Mouse (Mus musculus) fibroblast of lung, adult 2 months (primary cell): ENCODE measurements at regions not wholly inside any gene's neighbourhood (a gene's known extent, or its start where the extent isn't known, plus 50 kb on each side); places are given as distances from the start of the nearest gene placed in this dataset.

Source experiments
- DNase-seq: peaks from one replicate; pipeline ENCODE4 v3.0.0-alpha.2; 2011; ENCODE audit warnings: low read depth

DNA sequence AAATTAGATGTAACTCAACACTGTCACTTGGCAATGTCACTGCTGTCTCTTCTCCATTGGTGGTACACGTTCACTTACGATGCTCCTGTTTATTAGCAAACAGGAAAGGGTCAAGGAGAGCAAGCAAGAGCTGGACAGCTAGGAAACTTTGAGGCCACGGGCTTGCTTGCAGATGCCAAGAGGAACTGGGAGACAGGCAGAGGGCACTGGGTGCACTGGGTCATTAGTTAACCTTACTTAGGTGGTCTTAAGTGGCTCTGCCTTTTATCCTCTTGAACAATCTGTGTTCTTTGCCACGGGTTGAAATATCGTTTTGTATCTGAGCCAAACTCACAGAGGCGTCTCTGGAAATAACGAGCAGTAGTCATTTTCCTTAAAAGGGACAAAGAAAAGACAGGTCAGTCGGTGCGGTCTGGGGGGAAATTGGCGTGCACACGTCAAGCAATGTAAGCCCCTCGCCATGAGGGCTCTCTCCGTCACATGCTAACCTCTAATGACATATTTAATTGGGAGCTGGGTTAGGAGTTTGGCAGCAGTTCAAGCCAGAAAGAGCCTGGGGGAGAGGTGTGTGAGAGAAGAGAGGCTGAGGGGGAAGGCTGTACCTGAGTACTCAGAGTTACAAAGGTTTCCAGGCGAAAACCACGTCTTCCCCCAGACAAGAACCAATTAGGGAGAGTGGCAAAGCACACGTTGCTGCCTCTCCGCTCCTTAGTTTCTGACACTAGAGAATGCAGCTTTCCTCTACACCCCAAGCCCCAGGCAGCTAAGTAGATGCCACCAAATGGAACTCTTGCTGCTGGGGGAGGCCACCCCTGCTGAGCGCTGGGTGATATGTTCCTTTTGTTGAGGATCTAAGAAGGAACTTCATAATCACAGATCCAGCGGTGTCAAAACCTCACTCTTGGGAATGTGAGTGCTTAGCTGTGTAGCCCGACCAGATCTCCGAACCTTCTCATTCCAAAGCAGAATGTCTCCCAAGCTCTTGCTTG is 140.0 kb upstream of the Tut7 start:
- no peak for DNase-seq

DNA sequence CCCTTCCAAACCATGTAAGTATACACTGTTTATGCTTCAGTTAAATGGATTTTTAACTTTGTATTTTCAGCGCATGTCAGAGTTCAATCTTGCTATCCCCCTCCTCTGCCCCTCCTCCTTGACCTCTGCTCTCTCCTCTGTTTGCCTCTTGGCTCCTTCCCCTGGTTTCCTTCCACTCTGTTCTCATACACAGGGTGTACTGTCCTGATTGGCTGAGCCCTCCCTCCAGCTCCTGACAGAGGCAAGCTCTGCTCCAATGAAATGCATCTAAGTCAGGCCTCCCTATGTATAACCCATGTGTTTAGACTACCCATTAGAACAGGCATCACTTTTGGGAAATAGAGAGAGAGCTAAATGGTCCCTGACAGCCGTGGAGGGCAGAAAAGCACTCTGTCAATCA is 133.5 kb upstream of the Tut7 start:
- no peak for DNase-seq

DNA sequence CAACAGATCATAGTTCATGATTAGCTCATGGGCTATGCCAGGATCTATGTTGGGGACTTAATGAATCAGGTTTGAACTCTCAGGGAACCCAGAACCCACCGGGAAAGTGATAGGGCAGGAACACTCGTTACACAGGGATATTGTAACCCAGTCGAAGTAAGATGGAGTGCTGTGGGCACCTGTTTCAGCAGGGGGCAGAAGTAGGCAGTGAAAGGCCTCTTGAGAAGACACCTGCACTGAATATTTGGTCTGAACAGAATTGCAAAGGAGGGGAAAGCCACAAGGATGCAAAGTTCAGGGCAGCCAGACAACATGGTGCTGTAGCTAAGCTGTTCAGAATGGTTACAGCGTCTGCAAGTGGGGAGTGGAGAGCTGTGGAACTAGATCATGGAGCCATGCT is 129.9 kb upstream of the Tut7 start:
- DNase-seq: no peak

DNA sequence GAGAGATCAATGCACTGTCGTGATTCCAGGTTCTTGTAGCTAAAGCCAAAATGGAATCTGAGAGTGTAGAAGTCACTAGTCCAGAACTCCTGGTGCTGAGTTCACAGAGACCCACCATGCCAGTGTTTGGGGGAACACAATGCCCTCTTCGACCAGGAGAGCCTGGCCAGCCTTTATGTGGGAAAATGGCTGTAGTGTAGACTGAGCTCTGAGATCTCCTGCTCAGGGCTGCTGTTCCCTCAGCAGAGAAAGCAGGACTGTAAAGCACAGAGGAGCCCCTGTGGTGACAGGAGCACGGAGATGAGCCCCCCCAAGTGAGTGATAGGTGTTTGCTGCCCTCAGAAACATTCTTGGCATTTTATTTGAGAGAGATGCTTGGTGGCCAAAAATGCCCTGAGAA is 129.2 kb upstream of the Tut7 start:
- DNase-seq: no peak

DNA sequence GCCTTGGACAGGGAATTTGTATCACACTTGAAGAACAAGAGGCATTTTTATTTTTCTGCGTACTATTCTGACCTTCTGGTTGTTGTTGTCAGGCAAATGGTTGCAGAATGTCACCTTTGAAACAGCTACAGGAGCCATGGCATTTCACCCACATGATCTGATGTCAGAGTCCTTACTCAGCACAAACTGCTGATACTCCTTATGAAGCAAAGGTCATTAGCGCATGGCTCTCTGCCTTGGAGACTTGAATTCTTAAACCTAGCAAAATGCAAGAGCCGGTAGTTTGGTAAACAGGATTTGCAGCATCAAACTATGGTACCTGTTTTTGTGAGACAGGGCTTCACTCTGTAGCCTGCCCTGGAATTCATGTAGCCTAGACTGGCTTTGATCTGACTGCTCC is 127.3 kb upstream of the Tut7 start:
- DNase-seq: no peak

GRCm38 (mm10) chr13:59949471-59949870 is 126.5 kb upstream of the Tut7 start:
- DNase-seq: no peak

DNA sequence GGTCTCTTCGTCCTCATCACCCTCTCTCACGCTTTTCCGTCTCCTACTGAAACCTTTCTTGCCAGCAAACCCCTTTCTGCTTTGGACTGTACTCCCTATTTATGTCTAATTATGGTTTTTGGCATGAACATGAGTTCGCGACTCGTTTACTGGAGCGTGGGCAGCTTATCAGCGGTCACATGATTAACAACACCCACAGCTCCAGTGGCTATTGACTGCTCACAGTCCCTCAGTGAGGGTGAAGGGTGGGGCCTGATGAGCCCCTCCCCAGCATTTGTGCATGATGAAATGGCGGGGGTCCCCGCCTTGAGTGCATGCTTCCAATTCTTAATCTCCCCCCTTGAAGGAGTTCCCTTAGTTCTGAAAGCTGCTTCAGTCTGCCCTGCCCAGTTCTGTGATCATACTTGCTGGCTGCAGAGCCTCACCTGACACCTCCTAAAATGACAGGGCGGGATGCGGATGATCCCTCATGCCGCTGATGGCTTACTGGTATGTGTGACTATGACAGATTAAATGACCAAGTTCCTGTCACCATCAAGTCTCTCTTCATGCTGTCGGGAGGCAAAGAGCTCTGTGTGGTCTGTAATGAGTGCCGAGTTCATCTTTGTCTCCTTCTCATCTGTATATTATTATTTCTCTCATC is 125.7 kb upstream of the Tut7 start:
- no peak for DNase-seq

- no peak for DNase-seq
Measured at GRCm38 (mm10) chr13:59947461-59947860, 124.5 kb upstream of the Tut7 start.

DNA sequence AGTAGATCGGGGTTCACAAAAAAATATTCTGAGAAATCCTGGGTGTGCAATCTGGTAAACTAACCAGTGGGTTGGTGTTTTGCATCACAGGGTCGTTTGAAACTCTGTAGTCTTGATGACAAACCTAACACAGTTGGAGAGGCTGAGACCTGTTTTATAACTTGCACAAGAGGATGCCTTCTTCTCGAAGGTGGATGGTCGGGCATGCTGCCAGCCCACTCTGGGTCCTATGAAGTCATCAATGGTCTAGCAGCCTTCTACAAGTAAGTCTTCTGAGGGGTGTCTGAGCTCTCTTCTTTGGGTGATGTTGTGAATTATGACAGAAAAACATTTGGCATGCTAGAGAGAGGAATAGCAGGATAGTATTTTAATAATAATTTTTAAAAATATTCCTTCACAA is 123.6 kb upstream of the Tut7 start:
- no peak for DNase-seq

- DNase-seq: no peak
Measured at GRCm38 (mm10) chr13:59945631-59946030, 122.7 kb upstream of the Tut7 start.

- DNase-seq: no peak
Measured at GRCm38 (mm10) chr13:59943602-59944140, 120.7 kb upstream of the Tut7 start.

- no peak for DNase-seq
Measured at GRCm38 (mm10) chr13:59943020-59943419, 120.1 kb upstream of the Tut7 start.

GRCm38 (mm10) chr13:59941519-59941918 is 118.6 kb upstream of the Tut7 start:
- no peak for DNase-seq

DNA sequence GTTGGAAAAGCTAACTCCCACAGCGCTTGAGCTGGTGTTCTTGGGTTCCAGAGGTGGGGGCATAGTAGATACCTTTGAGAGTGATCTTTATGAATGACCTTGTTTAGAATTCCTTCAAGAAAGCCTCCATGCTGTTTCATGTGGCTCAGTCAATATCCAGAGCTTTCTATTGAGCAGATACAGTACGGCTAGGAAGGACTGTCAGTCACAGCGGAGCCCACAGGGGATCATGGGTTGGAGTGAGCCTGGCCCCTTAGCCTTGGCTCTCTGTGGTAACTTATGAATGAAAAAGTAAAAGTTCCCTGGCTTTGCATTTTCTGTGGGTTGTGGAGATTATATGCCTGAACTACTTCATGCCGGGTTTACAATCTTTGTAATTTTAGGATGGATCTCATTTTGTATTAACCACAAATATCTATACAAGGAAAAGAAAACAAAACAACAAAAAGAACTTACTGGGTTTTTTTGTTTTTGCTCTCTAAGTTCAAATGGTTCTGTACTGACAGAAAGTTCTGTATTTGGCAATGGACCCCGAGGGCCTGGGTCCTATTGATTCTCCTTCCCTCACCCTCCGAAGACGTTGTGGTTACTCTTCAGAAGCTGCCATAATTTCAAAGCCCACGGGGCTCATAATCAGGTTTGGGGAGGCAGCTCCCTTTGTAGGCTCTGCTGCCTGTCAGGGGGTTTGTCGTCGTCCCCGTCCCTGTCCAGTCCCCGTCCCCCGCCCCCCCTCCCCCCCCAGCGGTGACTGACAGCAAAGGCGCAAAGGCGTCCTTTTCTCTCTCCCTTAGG is 117.7 kb upstream of the Tut7 start:
- DNase-seq: no peak

GRCm38 (mm10) chr13:59939886-59940285 is 116.9 kb upstream of the Tut7 start:
- no peak for DNase-seq

DNA sequence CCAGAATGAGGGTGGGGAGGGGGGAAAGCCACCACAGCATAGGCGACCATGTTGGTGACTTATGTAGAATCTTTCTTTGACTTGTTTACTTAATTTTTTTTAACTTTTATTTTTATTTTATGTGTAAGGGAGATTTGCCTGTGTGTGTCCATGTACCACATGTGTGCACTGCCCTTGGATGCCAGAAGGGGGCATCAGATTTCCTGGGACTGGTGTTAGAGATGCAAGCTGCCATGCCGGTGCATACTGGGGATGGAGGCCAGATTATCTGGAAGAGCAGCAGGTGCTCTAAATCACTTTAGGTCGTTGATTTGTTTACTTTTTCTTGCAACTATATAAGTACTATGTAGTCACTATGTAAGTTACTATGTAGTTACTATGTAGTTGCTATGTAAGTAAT is 114.2 kb upstream of the Tut7 start:
- DNase-seq: no peak

- peak; percentile 32 for DNase-seq
Measured at GRCm38 (mm10) chr13:59934556-59934955, 111.6 kb upstream of the Tut7 start.

GRCm38 (mm10) chr13:59934093-59934492 is 111.1 kb upstream of the Tut7 start:
- DNase-seq: no peak

- no peak for DNase-seq
Measured at GRCm38 (mm10) chr13:59927379-59928111, 104.6 kb upstream of the Tut7 start.

- DNase-seq: no peak
Measured at GRCm38 (mm10) chr13:59925845-59926481, 103.0 kb upstream of the Tut7 start.

- DNase-seq: no peak
Measured at GRCm38 (mm10) chr13:59917185-59917584, 94.2 kb upstream of the Tut7 start.
